Mouse (Mus musculus) lung, embryonic 16.5 days (tissue): ENCODE data around the gene Cabs1. TPM values are rescaled to one million over a fixed set of nuclear protein-coding genes. Genes with fewer than 3 reads are reported as not detected.

Experiments used
- ATAC-seq: fragments of 200-750 bp; cut with Nextera tagmentation; 2 replicates; pipeline ENCODE4 v1.8.0; 2017; ENCODE audit warnings: low read depth, mild to moderate bottlenecking, moderate library complexity
- H3K27ac ChIP-seq: fragments of 300-500 bp; sonication (generic); 2 replicates; pipeline ENCODE4 v1.5.1; 2014; ENCODE audit warnings: mild to moderate bottlenecking, control low read depth, low read length
- H3K27me3 ChIP-seq: fragments of 300-500 bp; sonication (generic); 2 replicates; pipeline ENCODE4 v1.6.1; 2014; ENCODE audit warnings: low read depth, low read length, mixed read lengths; ENCODE audit not compliant: control insufficient read depth, insufficient read depth
- H3K36me3 ChIP-seq: fragments of 300-500 bp; sonication (generic); 2 replicates; pipeline ENCODE4 v1.6.1; 2014; ENCODE audit warnings: low read length; ENCODE audit not compliant: control insufficient read depth, insufficient read depth
- H3K4me1 ChIP-seq: fragments of 300-500 bp; sonication (generic); replicated peaks from 2 replicates; pipeline ENCODE4 v1.6.1; 2014; ENCODE audit warnings: low read length, mixed read lengths; ENCODE audit not compliant: control insufficient read depth, insufficient read depth
- H3K4me2 ChIP-seq: fragments of 300-500 bp; sonication (generic); 2 replicates; pipeline ENCODE4 v1.6.1; 2014; ENCODE audit warnings: low read depth, low read length, control low read depth
- H3K4me3 ChIP-seq: fragments of 300-500 bp; sonication (generic); 2 replicates; pipeline ENCODE4 v1.5.1; 2014; ENCODE audit warnings: mild to moderate bottlenecking, low read length, control low read depth
- H3K9ac ChIP-seq: fragments of 300-500 bp; sonication (generic); 2 replicates; pipeline ENCODE4 v1.6.1; 2014; ENCODE audit warnings: low read length, control low read depth
- H3K9me3 ChIP-seq: fragments of 300-500 bp; sonication (generic); 2 replicates; pipeline ENCODE4 v1.6.1; 2016; ENCODE audit warnings: low read length; ENCODE audit not compliant: control insufficient read depth
- WGBS: fragments of 180-500 bp; shearing (Covaris S2); extraction: QIAGEN DNeasy Blood & Tissue Kit; methylation state at CpG from one replicate; pipeline ENCODE4 v1.1.7; 2014; 5-methylcytosine and 5-hydroxymethylcytosine counted together
- polyA plus RNA-seq: library from polyadenylated mRNA; unstranded; fragments of >200 nt; fragmentation: Nextera tagmentation; extraction: Ambion mirVana; gene quantifications from 2 replicates; pipeline ENCODE4 v1.2.1, GENCODE M21; 2015

Gene Cabs1
- polyA plus RNA-seq: not detected in 2 replicates

DNA sequence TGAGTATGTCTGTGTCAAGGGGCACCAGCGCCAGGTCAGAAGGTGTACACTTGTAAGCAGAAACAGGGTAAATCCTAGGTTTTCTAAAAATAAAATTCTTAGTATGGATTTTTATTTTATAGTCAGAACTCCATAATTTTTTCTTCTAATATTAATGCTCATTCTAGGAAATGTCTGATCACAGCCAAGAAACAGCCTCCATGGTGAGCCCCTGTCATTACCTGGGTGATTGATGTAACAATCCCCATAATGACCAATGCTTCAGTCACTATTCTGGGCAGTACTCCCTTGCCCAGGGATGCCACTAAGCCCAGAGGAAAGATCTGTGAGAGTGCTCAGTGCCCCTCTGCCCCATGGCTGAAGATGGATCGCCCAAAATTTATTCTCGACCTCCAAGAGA, at the start of gene Cabs1:
Gene Cabs1, plus strand, starts transcription at position 301 of the 400 bp plus-strand sequence.
- Histone ChIP-seq H3K27ac (no peak within 1 kb of the TSS), H3K4me1 (no peaks in the 10 kb centered on the region), H3K9ac (no peak within 1 kb of the TSS), H3K9me3 (no peaks in the 10 kb centered on the region), H3K27me3 (no peaks in the 10 kb centered on the region), H3K4me2 (no peak within 1 kb of the TSS), H3K36me3 (no peaks in the 10 kb centered on the region), H3K4me3 (no peak within 1 kb of the TSS)
- WGBS: 73% methylated on average over 3 of the region's 3 CpGs
- ATAC-seq: no peak

DNA sequence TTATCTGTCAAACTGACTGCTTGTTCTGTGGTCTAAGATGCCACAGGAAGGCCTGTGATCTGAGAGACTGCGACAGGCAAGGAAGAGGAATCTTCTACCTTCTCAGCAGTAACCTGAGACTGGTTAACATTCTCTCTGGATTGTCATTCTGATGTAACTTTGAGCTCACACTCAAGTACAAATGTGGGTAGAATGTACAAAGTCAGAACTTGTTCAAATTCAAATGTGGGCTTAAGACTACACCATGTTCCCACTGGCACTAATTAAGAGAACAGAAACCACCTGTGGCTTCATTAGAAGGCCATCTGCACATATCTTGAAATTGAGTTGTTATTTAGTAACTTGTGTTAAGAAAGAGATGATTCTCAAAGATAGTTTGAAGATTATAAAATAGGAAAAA, 47.6 kb upstream of the Cabs1 start:
- Histone ChIP-seq H3K4me1 (no peaks in the 10 kb centered on the region), H3K4me3 (no peak overlapping the region), H3K9me3 (no peaks in the 10 kb centered on the region), H3K27ac (no peak overlapping the region), H3K4me2 (no peak overlapping the region), H3K27me3 (no peaks in the 10 kb centered on the region), H3K9ac (no peak overlapping the region), H3K36me3 (no peaks in the 10 kb centered on the region)
- no peak for ATAC-seq
- 70% methylated on average over 1 of the region's 1 CpGs for WGBS

GRCm38 (mm10) chr5:87940752-87941151, 38.5 kb upstream of the Cabs1 start:
- no peaks in the 10 kb centered on the region for H3K36me3 ChIP-seq
- no peak overlapping the region for H3K4me2 ChIP-seq
- H3K4me1 ChIP-seq: no peaks in the 10 kb centered on the region
- no peaks in the 10 kb centered on the region for H3K9me3 ChIP-seq
- no peak overlapping the region for H3K27ac ChIP-seq
- no peak for ATAC-seq
- no peak overlapping the region for H3K4me3 ChIP-seq
- no peak overlapping the region for H3K9ac ChIP-seq
- WGBS: 40% methylated on average over 3 of the region's 3 CpGs
- no peaks in the 10 kb centered on the region for H3K27me3 ChIP-seq

- Histone ChIP-seq H3K4me1 (no peaks in the 10 kb centered on the region), H3K4me2 (no peak overlapping the region), H3K36me3 (no peaks in the 10 kb centered on the region), H3K27ac (no peak overlapping the region), H3K27me3 (no peaks in the 10 kb centered on the region), H3K4me3 (no peak overlapping the region), H3K9me3 (no peaks in the 10 kb centered on the region), H3K9ac (no peak overlapping the region)
- no peak for ATAC-seq
Measured at GRCm38 (mm10) chr5:87942515-87942914, 36.7 kb upstream of the Cabs1 start.

DNA sequence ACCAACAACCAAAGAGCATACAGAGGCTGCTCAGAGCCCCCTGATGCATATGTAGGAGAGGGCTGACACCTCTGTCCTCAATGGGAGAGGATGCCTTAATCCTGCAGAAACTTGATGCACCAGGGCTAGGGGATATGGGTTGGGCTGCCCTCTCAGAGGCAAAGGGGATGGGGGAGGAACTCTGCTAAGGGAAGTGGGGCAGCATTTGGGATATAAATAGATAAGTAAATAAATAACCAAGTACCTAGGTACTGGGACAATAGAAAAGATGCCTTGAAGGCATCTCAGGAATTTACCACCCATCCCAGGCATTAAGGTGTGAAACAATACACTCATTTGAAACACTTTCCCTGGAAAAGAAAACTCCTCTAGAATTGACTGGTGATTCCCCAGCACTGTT, 27.4 kb upstream of the Cabs1 start:
- Histone ChIP-seq H3K4me2 (no peak overlapping the region), H3K4me3 (no peak overlapping the region), H3K27me3 (no peaks in the 10 kb centered on the region), H3K9ac (no peak overlapping the region), H3K27ac (no peak overlapping the region), H3K36me3 (no peaks in the 10 kb centered on the region), H3K9me3 (no peaks in the 10 kb centered on the region), H3K4me1 (no peaks in the 10 kb centered on the region)
- ATAC-seq: no peak

DNA sequence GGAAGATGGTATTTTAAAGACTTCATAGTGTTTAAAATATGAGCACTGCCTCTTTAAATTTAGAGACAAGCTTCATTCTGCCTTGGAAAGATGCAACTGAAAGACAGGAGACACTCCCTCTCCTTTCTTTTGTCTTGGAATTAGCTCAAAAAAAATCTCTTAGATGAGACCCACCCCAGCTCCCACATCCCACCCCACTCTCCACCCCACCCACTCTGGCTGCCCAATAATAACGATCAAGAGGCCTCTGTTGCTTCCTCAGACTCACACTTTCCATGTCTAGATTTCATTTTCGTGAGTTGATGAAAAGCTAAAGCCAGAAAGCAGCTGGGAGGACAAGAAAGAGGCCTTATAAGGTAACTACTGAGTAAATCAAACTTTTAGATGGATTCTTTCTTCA, 10.0 kb upstream of the Cabs1 start, which contains the start of the genes 2310003L06Rik and Gm28434:
Gene 2310003L06Rik, plus strand, starts transcription at position 259 of the 400 bp plus-strand sequence.
Gene Gm28434, plus strand, starts transcription at position 317 of the 400 bp plus-strand sequence.
- Histone ChIP-seq H3K9ac (no peak within 1 kb of the TSS), H3K4me1 (no peaks in the 10 kb centered on the region), H3K27ac (no peak within 1 kb of the TSS), H3K36me3 (no peaks in the 10 kb centered on the region), H3K4me3 (no peak within 1 kb of the TSS), H3K9me3 (no peaks in the 10 kb centered on the region), H3K27me3 (no peaks in the 10 kb centered on the region), H3K4me2 (no peak within 1 kb of the TSS)
- ATAC-seq: no peak
- WGBS: 46% methylated on average over 2 of the region's 2 CpGs

DNA sequence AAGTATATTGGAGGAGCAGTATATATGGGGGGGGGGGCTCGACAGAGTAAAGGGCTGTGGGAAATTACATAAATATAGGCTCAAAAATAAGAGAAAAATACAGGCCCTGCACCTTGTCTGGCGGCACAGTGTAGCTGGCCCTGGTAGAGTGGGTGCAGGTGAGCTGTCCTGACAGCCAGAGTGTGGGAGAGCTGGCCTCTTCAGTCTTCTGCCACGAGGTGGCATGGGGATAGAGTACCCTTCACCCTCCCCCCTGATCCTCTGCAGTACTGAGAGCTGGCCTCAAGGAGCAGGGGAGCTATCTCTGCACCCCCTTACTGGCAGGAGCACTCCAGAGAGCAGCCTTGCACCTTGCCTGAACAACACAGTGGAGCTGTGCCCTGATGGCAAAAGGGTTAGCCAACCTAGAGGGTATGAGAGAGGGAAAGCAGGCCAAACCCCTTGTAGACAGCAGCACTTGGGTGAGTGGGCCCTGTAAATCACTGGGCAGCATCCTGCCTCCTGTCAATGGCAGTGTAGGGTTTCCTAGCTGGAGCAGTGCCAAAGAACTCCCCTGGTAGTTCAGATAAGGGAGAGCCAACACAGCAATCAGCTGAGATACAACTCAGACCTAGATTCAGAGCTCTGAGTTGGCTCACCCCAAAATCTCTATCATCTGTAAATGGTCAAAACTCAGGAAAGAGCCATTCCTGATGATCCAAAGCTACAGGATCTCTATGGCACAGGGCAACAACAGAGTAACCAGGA, 3.4 kb downstream of the Cabs1 start:
- Histone ChIP-seq H3K4me3 (no peak overlapping the region), H3K9me3 (no peaks in the 10 kb centered on the region), H3K4me2 (no peak overlapping the region), H3K36me3 (no peaks in the 10 kb centered on the region), H3K9ac (no peak overlapping the region), H3K27ac (no peak overlapping the region), H3K27me3 (no peaks in the 10 kb centered on the region), H3K4me1 (no peaks in the 10 kb centered on the region)
- 50% methylated on average over 3 of the region's 3 CpGs for WGBS
- ATAC-seq: no peak

DNA sequence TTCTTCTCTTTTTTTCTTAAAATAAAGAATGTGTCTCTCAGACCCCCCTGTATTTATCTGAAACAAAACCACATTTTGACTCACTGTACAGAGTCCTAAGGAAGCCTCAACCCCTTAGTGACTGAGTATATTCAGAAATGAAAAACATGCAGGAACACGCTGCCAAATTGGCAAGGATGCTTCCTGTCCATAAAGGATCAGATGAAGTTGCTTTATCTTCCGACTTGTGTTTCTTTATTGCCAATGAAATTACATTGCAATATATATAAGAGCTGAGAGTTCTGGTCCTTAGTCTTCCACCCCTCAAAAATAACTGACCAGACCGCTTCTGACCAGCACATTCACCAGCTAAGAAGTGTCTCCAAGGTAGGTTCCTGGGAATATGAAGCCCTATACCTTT, 23.0 kb downstream of the Cabs1 start, which contains the start of gene Smr3a:
Gene Smr3a, plus strand, starts transcription at position 301 of the 400 bp plus-strand sequence.
- no peak within 1 kb of the TSS for H3K4me2 ChIP-seq
- no peaks in the 10 kb centered on the region for H3K36me3 ChIP-seq
- H3K27me3 ChIP-seq: no peaks in the 10 kb centered on the region
- no peak within 1 kb of the TSS for H3K27ac ChIP-seq
- WGBS: 75% methylated on average over 3 of the region's 3 CpGs
- H3K9ac ChIP-seq: no peak within 1 kb of the TSS
- no peaks in the 10 kb centered on the region for H3K4me1 ChIP-seq
- ATAC-seq: no peak
- no peak within 1 kb of the TSS for H3K4me3 ChIP-seq
- no peaks in the 10 kb centered on the region for H3K9me3 ChIP-seq

- no peaks in the 10 kb centered on the region for H3K36me3 ChIP-seq
- H3K27ac ChIP-seq: no peak overlapping the region
- no peaks in the 10 kb centered on the region for H3K9me3 ChIP-seq
- no peak for ATAC-seq
- H3K4me2 ChIP-seq: no peak overlapping the region
- no peak overlapping the region for H3K4me3 ChIP-seq
- H3K4me1 ChIP-seq: no peaks in the 10 kb centered on the region
- no peaks in the 10 kb centered on the region for H3K27me3 ChIP-seq
- no peak overlapping the region for H3K9ac ChIP-seq
Measured at GRCm38 (mm10) chr5:88005241-88005640, 26.0 kb downstream of the Cabs1 start.
